Mouse (Mus musculus) heart, embryonic 15.5 days (tissue): ENCODE measurements around the gene Camta1. TPM values are rescaled to one million over a fixed set of nuclear protein-coding genes. Genes with fewer than 3 reads are reported as not detected.

ENCODE experiments used
- ATAC-seq: fragments of 200-750 bp; cut with Nextera tagmentation; replicated peaks from 2 replicates; pipeline ENCODE4 v1.8.0; 2017; ENCODE audit warnings: low read depth, moderate TSS enrichment; ENCODE audit not compliant: insufficient number of reproducible peaks, insufficient read depth, low FRiP score
- H3K27ac ChIP-seq: fragments of 300-500 bp; sonication (generic); 2 replicates; pipeline ENCODE4 v1.5.1; 2015; ENCODE audit warnings: mild to moderate bottlenecking, inconsistent platforms
- H3K27me3 ChIP-seq: fragments of 300-500 bp; sonication (generic); 2 replicates; pipeline ENCODE4 v1.6.1; 2015; ENCODE audit warnings: inconsistent platforms
- H3K36me3 ChIP-seq: fragments of 300-500 bp; sonication (generic); 2 replicates; pipeline ENCODE4 v1.6.1; 2015; ENCODE audit warnings: mild to moderate bottlenecking, inconsistent platforms
- H3K4me1 ChIP-seq: fragments of 300-500 bp; sonication (generic); replicated peaks from 2 replicates; pipeline ENCODE4 v1.6.1; 2015; ENCODE audit warnings: inconsistent platforms
- H3K4me2 ChIP-seq: fragments of 300-500 bp; sonication (generic); 2 replicates; pipeline ENCODE4 v1.6.1; 2015; ENCODE audit warnings: inconsistent platforms, mild to moderate bottlenecking, moderate library complexity
- H3K4me3 ChIP-seq: fragments of 300-500 bp; sonication (generic); 2 replicates; pipeline ENCODE4 v1.5.1; 2015; ENCODE audit warnings: mild to moderate bottlenecking, inconsistent platforms
- H3K9ac ChIP-seq: fragments of 300-500 bp; sonication (generic); 2 replicates; pipeline ENCODE4 v1.6.1; 2015; ENCODE audit warnings: mild to moderate bottlenecking, inconsistent platforms
- H3K9me3 ChIP-seq: fragments of 300-500 bp; sonication (generic); replicated peaks from 2 replicates; pipeline ENCODE4 v1.6.1; 2016; ENCODE audit warnings: inconsistent platforms
- whole genome bisulfite sequencing: fragments of 180-500 bp; shearing (Covaris S2); methylation state at CpG from one replicate; pipeline ENCODE4 v1.1.7; 2015; ENCODE audit warnings: mixed read lengths; 5-methylcytosine and 5-hydroxymethylcytosine counted together
- polyA plus RNA-seq: library from polyadenylated mRNA; unstranded; fragments of >200 nt; fragmentation: Nextera tagmentation; extraction: Ambion mirVana; gene quantifications from 2 replicates; pipeline ENCODE4 v1.2.1, GENCODE M21; 2015

Camta1 gene
- polyA plus RNA-seq, 1 experiment from 2014 or later = 165 TPM

- no peak overlapping the region for H3K4me2 ChIP-seq
- no peak overlapping the region for H3K9ac ChIP-seq
- no peak overlapping the region for H3K4me3 ChIP-seq
- H3K27me3 ChIP-seq = no peaks in the 10 kb centered on the region
- H3K36me3 ChIP-seq = no peaks in the 10 kb centered on the region
- 77% methylated on average over 11 of the region's 11 CpGs for WGBS
- no peaks in the 10 kb centered on the region for H3K4me1 ChIP-seq
- no peak for ATAC-seq
- 0 out of 2 replicates have a peak, but pooled peaks cover 6% of the 10 kb centered on the region for H3K9me3 ChIP-seq
- no peak overlapping the region for H3K27ac ChIP-seq
Measured at GRCm38 (mm10) chr4:151437859-151438258, 423.8 kb downstream of the Camta1 start.

- Histone ChIP-seq H3K4me2 (no peak overlapping the region), H3K27ac (no peak overlapping the region), H3K9ac (no peak overlapping the region), H3K27me3 (peaks cover 5% of the 10 kb centered on the region; the same call in 1 of the 2 replicates), H3K9me3 (no peaks in the 10 kb centered on the region), H3K36me3 (no peaks in the 10 kb centered on the region), H3K4me1 (no peaks in the 10 kb centered on the region), H3K4me3 (no peak overlapping the region)
- 62% methylated on average over 3 of the region's 3 CpGs for WGBS
- ATAC-seq = no peak
Measured at GRCm38 (mm10) chr4:151425133-151425532, 436.5 kb downstream of the Camta1 start.

GRCm38 (mm10) chr4:151422922-151423321 is 438.8 kb downstream of the Camta1 start:
- Histone ChIP-seq H3K9me3 (no peaks in the 10 kb centered on the region), H3K27ac (no peak overlapping the region), H3K9ac (no peak overlapping the region), H3K27me3 (peaks cover 17% of the 10 kb centered on the region; the same call in 1 of the 2 replicates), H3K36me3 (no peaks in the 10 kb centered on the region), H3K4me1 (no peaks in the 10 kb centered on the region), H3K4me2 (no peak overlapping the region), H3K4me3 (no peak overlapping the region)
- no peak for ATAC-seq
- 87% methylated on average over 4 of the region's 4 CpGs for WGBS

- no peaks in the 10 kb centered on the region for H3K9me3 ChIP-seq
- no peaks in the 10 kb centered on the region for H3K4me1 ChIP-seq
- no peak overlapping the region for H3K9ac ChIP-seq
- no peak overlapping the region for H3K4me2 ChIP-seq
- no peak for ATAC-seq
- H3K36me3 ChIP-seq = no peaks in the 10 kb centered on the region
- H3K27me3 ChIP-seq = peaks cover 17% of the 10 kb centered on the region; the same call in 1 of the 2 replicates
- no peak overlapping the region for H3K4me3 ChIP-seq
- 41% methylated on average over 8 of the region's 8 CpGs for WGBS
- H3K27ac ChIP-seq = no peak overlapping the region
Measured at GRCm38 (mm10) chr4:151422361-151422760, 439.3 kb downstream of the Camta1 start.

GRCm38 (mm10) chr4:151418344-151418875 is 443.3 kb downstream of the Camta1 start:
- Histone ChIP-seq H3K27me3 (peaks cover 20% of the 10 kb centered on the region; the same call in 1 of the 2 replicates), H3K9me3 (no peaks in the 10 kb centered on the region), H3K9ac (no peak overlapping the region), H3K4me2 (no peak overlapping the region), H3K4me1 (no peaks in the 10 kb centered on the region), H3K27ac (no peak overlapping the region), H3K4me3 (no peak overlapping the region), H3K36me3 (no peaks in the 10 kb centered on the region)
- 67% methylated on average over 14 of the region's 14 CpGs for WGBS
- no peak for ATAC-seq

GRCm38 (mm10) chr4:151415812-151416211 is 445.9 kb downstream of the Camta1 start:
- H3K9me3 ChIP-seq = no peaks in the 10 kb centered on the region
- WGBS = 60% methylated on average over 4 of the region's 4 CpGs
- H3K4me3 ChIP-seq = no peak overlapping the region
- H3K4me2 ChIP-seq = no peak overlapping the region
- no peaks in the 10 kb centered on the region for H3K36me3 ChIP-seq
- H3K4me1 ChIP-seq = peaks cover 9% of the 10 kb centered on the region; the same call in 1 of the 2 replicates
- no peak overlapping the region for H3K9ac ChIP-seq
- no peak overlapping the region for H3K27ac ChIP-seq
- peaks cover 20% of the 10 kb centered on the region; the same call in 1 of the 2 replicates for H3K27me3 ChIP-seq
- peak; percentile 66; the same call in 1 of the 2 replicates for ATAC-seq

- no peak for ATAC-seq
- no peaks in the 10 kb centered on the region for H3K9me3 ChIP-seq
- H3K27ac ChIP-seq = no peak overlapping the region
- no peak overlapping the region for H3K4me2 ChIP-seq
- peaks cover 9% of the 10 kb centered on the region; the same call in 1 of the 2 replicates for H3K4me1 ChIP-seq
- H3K4me3 ChIP-seq = no peak overlapping the region
- peaks cover 17% of the 10 kb centered on the region; the same call in 1 of the 2 replicates for H3K27me3 ChIP-seq
- 85% methylated on average over 16 of the region's 16 CpGs for WGBS
- no peak overlapping the region for H3K9ac ChIP-seq
- no peaks in the 10 kb centered on the region for H3K36me3 ChIP-seq
Measured at GRCm38 (mm10) chr4:151415376-151415775, 446.3 kb downstream of the Camta1 start.

GRCm38 (mm10) chr4:151414952-151415351 is 446.7 kb downstream of the Camta1 start:
- Histone ChIP-seq H3K9me3 (no peaks in the 10 kb centered on the region), H3K4me1 (peaks cover 9% of the 10 kb centered on the region; the same call in 1 of the 2 replicates), H3K9ac (no peak overlapping the region), H3K27ac (no peak overlapping the region), H3K4me2 (no peak overlapping the region), H3K4me3 (no peak overlapping the region), H3K36me3 (no peaks in the 10 kb centered on the region), H3K27me3 (peaks cover 14% of the 10 kb centered on the region; the same call in 1 of the 2 replicates)
- 81% methylated on average over 7 of the region's 7 CpGs for WGBS
- ATAC-seq = no peak

- H3K27ac ChIP-seq = no peak overlapping the region
- WGBS = 32% methylated on average over 14 of the region's 14 CpGs
- ATAC-seq = peak; percentile 65; the same call in 1 of the 2 replicates
Measured at GRCm38 (mm10) chr4:151411641-151412061, 450.0 kb downstream of the Camta1 start.

GRCm38 (mm10) chr4:151411016-151411415 is 450.7 kb downstream of the Camta1 start:
- Histone ChIP-seq H3K27ac (no peak overlapping the region), H3K4me3 (no peak overlapping the region), H3K9me3 (no peaks in the 10 kb centered on the region), H3K4me2 (no peak overlapping the region), H3K36me3 (no peaks in the 10 kb centered on the region), H3K27me3 (0 out of 2 replicates have a peak, but pooled peaks cover 3% of the 10 kb centered on the region), H3K4me1 (peaks cover 9% of the 10 kb centered on the region; the same call in 1 of the 2 replicates), H3K9ac (no peak overlapping the region)
- 66% methylated on average over 3 of the region's 3 CpGs for WGBS
- ATAC-seq = no peak

More at GRCm38 (mm10) chr4:151411641-151412061, 450.0 kb downstream of the Camta1 start:
- Histone ChIP-seq H3K27me3 (0 out of 2 replicates have a peak, but pooled peaks cover 3% of the 10 kb centered on the region), H3K9me3 (no peaks in the 10 kb centered on the region), H3K4me3 (no peak overlapping the region), H3K4me2 (peak overlapping the region; percentile 6; the same call in 1 of the 2 replicates), H3K9ac (no peak overlapping the region), H3K4me1 (peaks cover 9% of the 10 kb centered on the region; the same call in 1 of the 2 replicates), H3K36me3 (no peaks in the 10 kb centered on the region)

GRCm38 (mm10) chr4:151409291-151409690 is 452.4 kb downstream of the Camta1 start:
- Histone ChIP-seq H3K27ac (no peak overlapping the region), H3K36me3 (no peaks in the 10 kb centered on the region), H3K27me3 (0 out of 2 replicates have a peak, but pooled peaks cover 3% of the 10 kb centered on the region), H3K4me1 (peaks cover 11% of the 10 kb centered on the region; the same call in 1 of the 2 replicates), H3K4me3 (no peak overlapping the region), H3K9ac (no peak overlapping the region), H3K9me3 (no peaks in the 10 kb centered on the region), H3K4me2 (no peak overlapping the region)
- ATAC-seq = no peak
- WGBS = 71% methylated on average over 6 of the region's 6 CpGs
